Mouse (Mus musculus): ENCODE results near the gene Hist1h4n.
"Not testable (repeated sequence)": the region's sequence is repeated elsewhere in the genome, so short reads cannot be mapped to it uniquely, and the experiment has no call there.

- TF ChIP-seq CHD2 (IDR thresholded peaks at IDR 0.05; ENCODE audit: low read depth, low read length); MAFK (IDR thresholded peaks at IDR 0.05; ENCODE audit: insufficient read depth, low read depth, low read length); ZNF384 (IDR thresholded peaks at IDR 0.05; ENCODE audit: low read depth, low read length); ZC3H11A (IDR thresholded peaks at IDR 0.05; ENCODE audit: borderline replicate concordance, low read depth, low read length): not testable (repeated sequence)
Observed at GRCm38 (mm10) chr13:21811074-21811473, 20.9 kb downstream of the Hist1h4n start.
